Mouse (Mus musculus) neural tube, embryonic 13.5 days (tissue): ENCODE data around the gene Brdt. TPM values are rescaled to one million over a fixed set of nuclear protein-coding genes. Genes with fewer than 3 reads are reported as not detected.

ENCODE experiments used
- ATAC-seq: fragments of 200-750 bp; cut with Nextera tagmentation; 2 replicates; pipeline ENCODE4 v1.8.0; 2017; ENCODE audit warnings: low read depth, mild to moderate bottlenecking, moderate TSS enrichment, moderate library complexity
- H3K27ac ChIP-seq: fragments of 300-500 bp; sonication (generic); replicated peaks from 2 replicates; pipeline ENCODE4 v1.5.1; 2015; ENCODE audit warnings: moderate library complexity, mild to moderate bottlenecking, inconsistent platforms
- H3K27me3 ChIP-seq: fragments of 300-500 bp; sonication (generic); 2 replicates; pipeline ENCODE4 v1.6.1; 2015; ENCODE audit warnings: mild to moderate bottlenecking, inconsistent platforms
- H3K36me3 ChIP-seq: fragments of 300-500 bp; sonication (generic); 2 replicates; pipeline ENCODE4 v1.6.1; 2015; ENCODE audit warnings: mild to moderate bottlenecking, inconsistent platforms
- H3K4me1 ChIP-seq: fragments of 300-500 bp; sonication (generic); replicated peaks from 2 replicates; pipeline ENCODE4 v1.6.1; 2015; ENCODE audit warnings: inconsistent platforms
- H3K4me2 ChIP-seq: fragments of 300-500 bp; sonication (generic); 2 replicates; pipeline ENCODE4 v1.6.1; 2015; ENCODE audit warnings: inconsistent platforms, mild to moderate bottlenecking, moderate library complexity
- H3K4me3 ChIP-seq: fragments of 300-500 bp; sonication (generic); 2 replicates; pipeline ENCODE4 v1.5.1; 2015; ENCODE audit warnings: mild to moderate bottlenecking, inconsistent platforms
- H3K9ac ChIP-seq: fragments of 300-500 bp; sonication (generic); 2 replicates; pipeline ENCODE4 v1.6.1; 2015; ENCODE audit warnings: moderate library complexity, mild to moderate bottlenecking, inconsistent platforms
- H3K9me3 ChIP-seq: fragments of 300-500 bp; sonication (generic); 2 replicates; pipeline ENCODE4 v1.6.1; 2016; ENCODE audit warnings: inconsistent platforms
- WGBS: fragments of 180-500 bp; shearing (Covaris S2); methylation state at CpG from one replicate; pipeline ENCODE4 v1.1.7; 2015; 5-methylcytosine and 5-hydroxymethylcytosine counted together
- polyA plus RNA-seq: library from polyadenylated mRNA; unstranded; fragments of >200 nt; fragmentation: Nextera tagmentation; extraction: Ambion mirVana; gene quantifications from 2 replicates; pipeline ENCODE4 v1.2.1, GENCODE M21; 2015

The Brdt gene
- polyA plus RNA-seq, 1 experiment from 2014 or later: 2.6 TPM

DNA sequence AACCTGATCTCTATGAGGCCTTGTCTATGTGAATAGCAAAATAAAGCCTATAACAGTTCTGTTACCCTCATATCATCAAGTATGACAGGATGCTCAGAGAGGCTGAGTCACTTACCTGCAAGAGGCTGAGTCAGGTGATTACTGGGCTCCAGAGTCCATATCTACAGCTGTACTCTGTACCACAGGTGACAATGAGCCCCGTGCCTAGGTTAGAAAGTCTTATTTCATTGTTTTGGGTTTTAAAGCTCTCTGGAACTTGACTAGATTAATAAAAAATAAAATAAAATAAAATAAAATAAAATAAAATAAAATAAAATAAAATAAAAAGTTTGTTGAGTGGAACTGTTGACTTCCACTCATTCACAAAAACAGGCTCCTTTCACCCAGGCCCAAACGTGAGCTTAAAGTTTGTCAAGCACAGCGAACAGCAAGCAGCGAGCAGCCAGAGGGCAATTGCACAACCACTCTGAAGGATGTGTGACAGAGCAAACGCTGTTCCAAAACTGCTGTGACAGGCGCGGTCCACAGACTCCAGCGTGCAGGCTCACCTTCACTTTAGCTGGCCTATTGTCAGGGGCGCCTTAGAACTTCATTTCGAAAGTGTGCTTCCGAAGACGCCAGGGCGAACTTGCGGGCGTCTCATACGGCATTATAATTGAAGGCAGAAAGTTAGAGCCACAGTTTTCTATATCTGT is 35.0 kb upstream of the Brdt start:
- no peaks in the 10 kb centered on the region for H3K36me3 ChIP-seq
- H3K27me3 ChIP-seq: peaks cover 9% of the 10 kb centered on the region
- no peaks in the 10 kb centered on the region for H3K9me3 ChIP-seq
- H3K4me3 ChIP-seq: no peak overlapping the region
- H3K27ac ChIP-seq: no peak overlapping the region
- H3K9ac ChIP-seq: no peak overlapping the region
- peaks cover 10% of the 10 kb centered on the region; the same call in 1 of the 2 replicates for H3K4me1 ChIP-seq
- no peak overlapping the region for H3K4me2 ChIP-seq
- 80% methylated on average over 16 of the region's 16 CpGs for WGBS
- no peak for ATAC-seq

DNA sequence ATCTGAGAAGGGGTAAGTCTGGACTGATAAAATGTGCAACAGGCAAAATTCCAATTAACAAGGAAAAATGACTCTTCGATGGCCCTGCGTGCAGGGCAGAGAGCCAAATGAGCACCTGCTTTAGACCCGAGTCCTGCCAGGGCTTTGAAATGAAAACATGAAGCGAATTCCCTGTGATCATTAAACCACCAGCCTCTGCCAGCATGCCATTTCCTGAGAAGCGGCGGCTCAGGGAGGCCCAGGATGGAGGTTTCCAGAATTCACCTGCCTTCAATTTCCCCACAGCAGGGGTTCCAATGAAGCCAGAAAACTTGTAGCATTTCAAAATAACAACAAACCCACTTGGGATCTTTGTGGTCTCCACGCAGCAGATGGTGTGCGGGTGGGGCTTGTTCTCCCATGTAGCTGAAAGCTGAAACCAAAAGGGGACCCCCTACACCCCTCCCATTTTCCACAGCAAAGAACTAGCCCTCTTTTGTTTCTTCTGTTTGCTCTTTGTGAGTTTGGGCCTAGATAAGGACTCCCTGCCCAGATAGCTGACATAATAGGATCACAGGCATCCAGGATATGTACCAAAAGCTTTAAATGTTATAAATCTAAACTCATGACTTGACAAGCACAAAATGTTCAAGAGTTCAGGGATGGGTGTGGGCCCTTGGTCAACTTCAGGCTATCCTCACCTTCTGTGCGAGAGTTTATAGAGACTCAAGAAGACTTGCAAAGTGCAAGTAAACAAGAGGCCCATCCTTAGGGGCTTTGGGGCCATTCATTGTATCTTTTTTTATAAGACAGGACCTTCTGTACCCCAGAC is 34.2 kb upstream of the Brdt start:
- WGBS: 32% methylated on average over 9 of the region's 9 CpGs
- H3K4me1 ChIP-seq: peaks cover 10% of the 10 kb centered on the region; the same call in 1 of the 2 replicates
- H3K27me3 ChIP-seq: 0 out of 2 replicates have a peak, but pooled peaks cover 1% of the 10 kb centered on the region
- no peak overlapping the region for H3K4me2 ChIP-seq
- H3K36me3 ChIP-seq: no peaks in the 10 kb centered on the region
- no peak overlapping the region for H3K9ac ChIP-seq
- ATAC-seq: no peak
- no peak overlapping the region for H3K27ac ChIP-seq
- H3K4me3 ChIP-seq: no peak overlapping the region
- no peaks in the 10 kb centered on the region for H3K9me3 ChIP-seq

DNA sequence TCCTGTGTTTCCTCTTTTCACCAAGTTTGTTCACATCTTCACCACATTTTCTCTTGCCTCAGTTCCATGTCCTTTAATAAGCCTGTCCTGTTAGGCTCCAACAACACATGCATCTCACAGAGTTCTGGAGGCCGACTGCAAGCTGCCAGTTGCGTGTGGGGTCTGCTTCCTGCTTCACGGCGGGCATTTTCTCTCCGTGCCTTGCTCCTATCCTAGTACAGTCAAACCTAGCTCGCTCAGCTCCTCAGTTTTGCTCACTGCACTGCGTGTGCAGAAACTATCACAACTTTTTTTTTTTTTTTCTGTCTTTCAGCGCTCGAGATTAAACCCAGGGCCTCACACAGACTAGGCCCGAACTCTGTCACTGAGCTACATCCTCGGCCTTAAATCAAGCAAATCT is 32.1 kb upstream of the Brdt start:
- WGBS: 79% methylated on average over 11 of the region's 11 CpGs
- ATAC-seq: no peak

DNA sequence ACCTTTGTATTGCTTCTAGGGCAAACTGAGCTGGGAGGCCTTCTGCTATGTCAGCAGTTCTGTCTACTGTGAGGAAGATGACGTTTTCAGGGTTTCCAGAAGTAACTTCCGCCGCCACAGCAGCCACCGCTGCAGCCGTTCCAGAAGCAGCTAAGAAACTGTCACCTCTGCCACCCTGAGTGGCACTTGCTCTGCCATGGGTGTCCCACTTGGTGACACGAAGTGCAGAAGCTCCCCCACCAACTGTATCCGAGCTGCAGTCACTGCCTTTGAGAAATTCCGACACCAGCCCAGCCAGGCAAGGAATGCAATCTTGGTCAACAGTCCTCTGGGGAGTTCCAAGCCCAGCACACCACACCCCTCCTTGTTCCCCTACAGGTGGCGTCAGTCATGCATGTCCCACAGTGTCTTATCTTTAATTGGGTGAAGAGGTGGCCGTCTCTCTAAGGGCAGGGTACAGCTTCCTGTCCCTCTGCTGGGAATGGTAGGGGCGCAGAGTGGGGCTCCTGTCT is 27.6 kb upstream of the Brdt start:
- Histone ChIP-seq H3K4me2 (no peak overlapping the region), H3K9me3 (no peaks in the 10 kb centered on the region)
- 60% methylated on average over 11 of the region's 11 CpGs for WGBS

More for the DNA sequence above, 32.1 kb upstream of the Brdt start:
- no peaks in the 10 kb centered on the region for H3K27me3 ChIP-seq
- H3K4me2 ChIP-seq: no peak overlapping the region
- H3K9me3 ChIP-seq: no peaks in the 10 kb centered on the region
- H3K36me3 ChIP-seq: no peaks in the 10 kb centered on the region
- no peak overlapping the region for H3K4me3 ChIP-seq
- no peak overlapping the region for H3K9ac ChIP-seq
- H3K4me1 ChIP-seq: peaks cover 15% of the 10 kb centered on the region
- no peak overlapping the region for H3K27ac ChIP-seq

DNA sequence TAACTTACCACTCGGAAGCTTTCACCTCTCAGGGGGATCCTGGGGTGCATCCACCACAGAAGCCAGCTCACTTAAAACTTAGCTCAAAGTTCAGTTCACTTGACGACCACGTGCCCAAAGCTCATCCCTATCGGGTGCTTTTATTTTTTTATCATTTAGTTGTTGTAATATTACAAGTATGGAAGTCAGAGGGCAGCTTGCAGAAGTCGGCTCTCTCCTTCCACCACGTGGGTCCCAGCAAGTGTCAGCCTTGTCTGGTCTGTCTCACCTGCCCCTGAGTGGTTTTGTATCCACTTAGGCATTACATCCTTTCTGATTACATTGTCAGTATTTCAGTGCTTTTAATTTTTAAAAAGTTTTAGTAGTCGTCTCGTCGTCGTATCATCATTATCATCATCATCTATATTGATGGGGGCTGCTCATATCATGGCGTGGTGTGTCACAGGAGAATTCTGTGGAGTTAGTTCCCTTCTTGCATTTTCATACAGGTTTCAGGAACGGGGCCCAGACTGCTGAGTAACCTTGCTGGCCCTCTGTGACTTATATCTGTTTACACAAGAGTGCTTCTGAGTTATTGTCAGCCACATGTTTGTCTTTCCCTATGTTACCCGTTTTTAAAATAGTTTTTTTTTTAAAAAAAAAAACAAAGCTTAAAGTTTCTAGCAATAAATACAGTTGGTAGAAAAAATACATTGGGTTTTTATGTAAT is 26.7 kb upstream of the Brdt start:
- WGBS: 86% methylated on average over 13 of the region's 13 CpGs
- H3K9me3 ChIP-seq: no peaks in the 10 kb centered on the region
- no peak overlapping the region for H3K9ac ChIP-seq
- H3K4me3 ChIP-seq: no peak overlapping the region
- no peak for ATAC-seq
- H3K27me3 ChIP-seq: no peaks in the 10 kb centered on the region
- peaks cover 5% of the 10 kb centered on the region; the same call in 1 of the 2 replicates for H3K4me1 ChIP-seq
- H3K36me3 ChIP-seq: no peaks in the 10 kb centered on the region
- H3K27ac ChIP-seq: no peak overlapping the region
- H3K4me2 ChIP-seq: no peak overlapping the region

More for the DNA sequence above, 27.6 kb upstream of the Brdt start:
- no peak overlapping the region for H3K27ac ChIP-seq
- no peaks in the 10 kb centered on the region for H3K36me3 ChIP-seq
- H3K4me1 ChIP-seq: peaks cover 5% of the 10 kb centered on the region; the same call in 1 of the 2 replicates
- H3K27me3 ChIP-seq: no peaks in the 10 kb centered on the region
- H3K9ac ChIP-seq: no peak overlapping the region
- H3K4me3 ChIP-seq: no peak overlapping the region
- no peak for ATAC-seq

DNA sequence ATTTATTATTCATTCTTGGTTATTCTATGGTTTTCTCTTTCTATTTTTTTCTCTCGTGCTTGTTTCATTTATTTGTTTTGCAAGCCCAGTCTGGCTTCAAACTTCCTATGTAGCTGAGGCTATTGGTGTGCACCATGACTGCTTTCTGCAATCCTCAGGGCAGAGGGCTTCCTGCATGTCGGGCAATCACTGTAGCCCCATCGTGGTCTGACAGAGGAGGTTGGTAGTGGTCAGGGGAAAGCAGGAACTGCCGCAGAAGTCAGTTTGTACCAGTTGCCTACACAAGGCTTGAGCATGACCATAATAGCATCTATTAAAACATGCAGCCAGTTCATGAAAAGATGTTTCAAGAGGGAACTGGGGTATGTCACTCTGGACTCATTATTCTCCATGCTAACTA is 23.5 kb upstream of the Brdt start:
- H3K9me3 ChIP-seq: no peaks in the 10 kb centered on the region
- 73% methylated on average over 4 of the region's 4 CpGs for WGBS

DNA sequence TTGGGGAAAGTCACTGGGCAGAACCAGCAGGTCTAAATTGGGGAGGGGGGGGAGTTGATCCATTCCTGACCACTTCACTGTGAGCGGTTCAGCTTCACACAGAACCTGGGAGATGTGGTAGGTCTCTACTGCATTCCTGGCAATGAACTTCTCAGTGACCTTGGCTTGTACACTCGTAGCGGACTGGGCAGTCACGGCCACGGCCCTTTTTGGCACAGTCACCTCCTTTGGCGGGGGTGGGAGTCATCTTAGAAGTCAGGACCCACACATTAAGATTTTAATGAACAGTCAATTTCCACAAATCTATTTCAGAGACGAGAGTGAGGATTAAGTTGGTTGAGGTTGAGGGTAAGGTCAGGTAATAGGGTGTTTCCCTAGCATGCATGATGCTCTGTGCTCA is 13.8 kb upstream of the Brdt start:
- 97% methylated on average over 7 of the region's 7 CpGs for WGBS
- no peak overlapping the region for H3K9ac ChIP-seq
- no peaks in the 10 kb centered on the region for H3K36me3 ChIP-seq
- ATAC-seq: no peak
- no peak overlapping the region for H3K4me2 ChIP-seq
- no peak overlapping the region for H3K4me3 ChIP-seq
- no peaks in the 10 kb centered on the region for H3K9me3 ChIP-seq
- H3K4me1 ChIP-seq: no peaks in the 10 kb centered on the region
- H3K27ac ChIP-seq: no peak overlapping the region
- 0 out of 2 replicates have a peak, but pooled peaks cover 4% of the 10 kb centered on the region for H3K27me3 ChIP-seq

More for the DNA sequence above, 23.5 kb upstream of the Brdt start:
- H3K27ac ChIP-seq: no peak overlapping the region
- no peaks in the 10 kb centered on the region for H3K36me3 ChIP-seq
- ATAC-seq: no peak
- H3K4me3 ChIP-seq: no peak overlapping the region
- peaks cover 5% of the 10 kb centered on the region; the same call in 1 of the 2 replicates for H3K4me1 ChIP-seq
- no peaks in the 10 kb centered on the region for H3K27me3 ChIP-seq
- H3K9ac ChIP-seq: no peak overlapping the region
- H3K4me2 ChIP-seq: no peak overlapping the region

DNA sequence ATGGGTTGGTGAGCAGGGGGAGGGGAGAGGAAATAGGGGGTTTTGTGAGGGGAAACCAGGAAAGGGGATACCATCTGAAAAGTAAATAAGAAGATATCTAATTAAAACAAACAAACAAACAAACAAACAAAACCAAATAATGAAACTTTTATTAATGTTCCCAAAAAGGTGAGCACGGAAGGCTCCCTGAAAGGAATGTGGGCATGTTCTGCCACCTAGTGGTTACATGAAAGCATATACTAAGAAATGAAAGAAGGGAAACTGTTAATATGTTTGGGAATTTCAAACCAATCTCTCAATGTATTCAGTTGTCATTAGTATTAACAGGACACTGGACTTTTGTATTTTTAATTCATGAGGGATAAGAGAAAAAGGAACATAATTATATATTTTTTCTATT is 10.3 kb upstream of the Brdt start:
- no peaks in the 10 kb centered on the region for H3K36me3 ChIP-seq
- no peak overlapping the region for H3K4me2 ChIP-seq
- H3K4me1 ChIP-seq: no peaks in the 10 kb centered on the region
- H3K27me3 ChIP-seq: 0 out of 2 replicates have a peak, but pooled peaks cover 4% of the 10 kb centered on the region
- no peak for ATAC-seq
- H3K9ac ChIP-seq: no peak overlapping the region
- 11% methylated on average over 1 of the region's 1 CpGs for WGBS
- no peak overlapping the region for H3K4me3 ChIP-seq
- no peak overlapping the region for H3K27ac ChIP-seq
- no peaks in the 10 kb centered on the region for H3K9me3 ChIP-seq

DNA sequence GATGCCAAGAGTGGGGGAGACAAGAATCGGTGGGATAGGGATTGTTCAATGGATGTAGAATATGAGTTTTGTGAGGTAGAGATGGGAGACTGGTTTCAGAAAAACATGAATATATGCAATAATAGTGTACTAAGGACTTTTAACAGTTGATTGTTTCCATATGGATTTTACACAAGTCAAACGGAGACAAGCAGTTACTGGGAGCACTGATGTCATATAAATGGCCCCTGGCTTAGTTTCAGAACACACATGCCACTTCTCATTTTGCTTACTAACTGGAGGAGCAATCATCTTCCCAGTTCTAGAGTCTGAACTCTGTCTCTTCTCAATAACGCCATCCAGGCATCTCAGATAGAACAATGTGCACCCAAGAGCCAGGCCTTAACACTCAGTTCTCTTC is 9.4 kb downstream of the Brdt start:
- H3K27ac ChIP-seq: no peak overlapping the region
- no peak overlapping the region for H3K9ac ChIP-seq
- no peaks in the 10 kb centered on the region for H3K36me3 ChIP-seq
- no peaks in the 10 kb centered on the region for H3K9me3 ChIP-seq
- no peaks in the 10 kb centered on the region for H3K27me3 ChIP-seq
- WGBS: 77% methylated on average over 3 of the region's 3 CpGs
- H3K4me3 ChIP-seq: no peak overlapping the region
- ATAC-seq: no peak
- H3K4me1 ChIP-seq: no peaks in the 10 kb centered on the region
- H3K4me2 ChIP-seq: no peak overlapping the region

DNA sequence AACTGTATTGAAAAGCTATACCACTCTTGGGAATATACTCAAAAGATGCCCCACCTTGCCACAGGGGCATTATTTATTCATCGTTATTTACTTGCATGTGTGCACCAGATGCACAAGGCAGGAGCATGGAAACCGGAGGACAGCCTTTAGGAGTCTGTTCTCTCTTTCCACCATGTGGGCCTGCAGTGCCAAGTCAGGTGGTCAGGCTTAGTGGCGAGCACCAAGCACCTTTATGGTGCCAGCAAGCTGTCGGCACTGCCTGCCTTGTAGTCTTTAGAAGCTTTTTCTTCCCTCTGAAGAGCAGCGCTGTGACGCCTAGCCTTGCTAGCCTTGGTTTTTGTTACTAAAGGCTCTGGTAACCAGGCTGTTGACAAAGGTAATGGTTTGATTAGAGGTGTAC is 11.9 kb downstream of the Brdt start:
- no peak for ATAC-seq
- H3K9ac ChIP-seq: no peak overlapping the region
- 83% methylated on average over 6 of the region's 6 CpGs for WGBS
- no peaks in the 10 kb centered on the region for H3K9me3 ChIP-seq
- H3K4me1 ChIP-seq: no peaks in the 10 kb centered on the region
- no peaks in the 10 kb centered on the region for H3K27me3 ChIP-seq
- H3K4me3 ChIP-seq: no peak overlapping the region
- no peaks in the 10 kb centered on the region for H3K36me3 ChIP-seq
- H3K4me2 ChIP-seq: no peak overlapping the region
- no peak overlapping the region for H3K27ac ChIP-seq

DNA sequence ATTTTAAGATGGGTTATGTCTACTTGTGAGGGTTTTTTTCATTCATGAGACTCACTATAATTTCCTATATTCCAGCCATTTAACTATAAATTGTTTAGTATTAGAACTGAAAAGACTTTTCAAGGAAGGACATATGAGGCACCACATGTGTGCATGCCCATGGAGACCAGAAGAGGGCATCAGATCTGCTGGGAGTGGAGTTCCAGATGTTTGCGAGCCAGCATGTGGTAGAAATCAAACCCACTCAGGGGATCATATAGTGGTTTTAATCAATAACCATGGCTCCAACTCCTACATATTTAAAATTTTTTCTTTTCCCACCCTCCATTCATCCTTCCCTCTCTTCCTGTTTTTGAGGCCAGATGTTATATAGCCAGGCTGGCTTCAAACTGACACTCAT is 15.3 kb downstream of the Brdt start:
- no peak overlapping the region for H3K9ac ChIP-seq
- H3K36me3 ChIP-seq: no peaks in the 10 kb centered on the region
- H3K4me3 ChIP-seq: no peak overlapping the region
- H3K27me3 ChIP-seq: no peaks in the 10 kb centered on the region
- H3K9me3 ChIP-seq: no peaks in the 10 kb centered on the region
- no peak overlapping the region for H3K4me2 ChIP-seq
- no peak for ATAC-seq
- 56% methylated on average over 1 of the region's 1 CpGs for WGBS
- no peaks in the 10 kb centered on the region for H3K4me1 ChIP-seq
- no peak overlapping the region for H3K27ac ChIP-seq

DNA sequence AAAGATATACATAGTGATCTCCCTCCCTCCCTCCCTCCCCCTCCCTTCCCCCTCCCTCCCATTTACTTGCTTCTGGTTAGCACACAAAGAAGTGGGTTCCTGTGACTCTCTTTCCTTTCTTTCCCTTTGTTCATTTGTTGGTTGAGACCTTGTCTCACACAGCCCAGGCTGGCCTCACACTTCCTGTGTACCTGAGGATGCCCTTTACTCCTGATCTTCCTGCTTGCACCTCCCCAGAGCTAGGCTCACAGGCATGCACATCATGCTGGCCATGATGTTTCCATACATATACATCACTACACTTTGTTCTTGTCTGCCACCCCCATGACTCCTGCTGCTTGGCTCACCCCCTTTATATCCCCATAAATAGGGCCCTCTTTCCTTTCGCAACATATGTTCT is 21.6 kb downstream of the Brdt start:
- Histone ChIP-seq H3K9me3 (no peaks in the 10 kb centered on the region), H3K4me3 (no peak overlapping the region), H3K4me1 (no peaks in the 10 kb centered on the region), H3K27ac (no peak overlapping the region), H3K4me2 (no peak overlapping the region), H3K9ac (no peak overlapping the region), H3K36me3 (no peaks in the 10 kb centered on the region), H3K27me3 (no peaks in the 10 kb centered on the region)
- ATAC-seq: no peak
- 90% methylated on average over 1 of the region's 1 CpGs for WGBS
